Mouse (Mus musculus): ENCODE data around the gene Sp8. TPM values are rescaled to one million over a fixed set of nuclear protein-coding genes. Genes with fewer than 3 reads are reported as not detected.

Gene Sp8
- 24.8 and 29.6 TPM in 2 replicates for polyA plus RNA-seq (2016; fragmentation: Nextera tagmentation; extraction: Ambion mirVana)

DNA sequence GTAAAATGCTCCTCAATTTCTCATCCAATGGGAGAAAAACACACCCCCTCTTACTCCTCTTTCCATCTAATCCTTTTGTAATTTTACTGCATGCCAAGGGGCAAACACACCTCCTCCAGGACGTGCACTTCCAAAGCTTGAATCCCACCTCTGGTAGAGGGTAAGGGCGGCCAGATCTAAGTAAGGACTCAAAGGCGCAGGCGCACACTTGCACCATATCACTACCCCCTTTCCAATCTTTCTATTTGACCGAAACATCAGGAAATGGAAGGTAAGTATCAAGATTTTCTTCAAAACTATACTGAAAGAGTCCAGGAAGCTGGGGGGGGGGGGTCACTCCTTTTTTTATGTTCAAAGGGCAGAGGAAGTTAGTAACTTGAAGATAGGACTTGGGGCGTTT lies at the start of gene Sp8:
TSS of gene Sp8 (plus strand) at position 109 of the 400 bp plus-strand sequence.
- peaks cover 64% of the 10 kb centered on the region for H3K27me3 ChIP-seq
- H3K9me3 ChIP-seq = no peaks in the 10 kb centered on the region
- peak within 1 kb of the TSS; percentile 65 for H3K4me2 ChIP-seq
- H3K4me1 ChIP-seq = peaks cover 36% of the 10 kb centered on the region
- H3K4me3 ChIP-seq (replicated peaks) = peak within 1 kb of the TSS; percentile 57
- no peak for ATAC-seq (ENCODE audit: low FRiP score)
- WGBS = under 1% methylated on average over 6 of the region's 6 CpGs
- H3K36me3 ChIP-seq (replicated peaks) = no peaks in the 10 kb centered on the region
- H3K27ac ChIP-seq = peak within 1 kb of the TSS; percentile 85
- peak within 1 kb of the TSS; percentile 65 for H3K9ac ChIP-seq

DNA sequence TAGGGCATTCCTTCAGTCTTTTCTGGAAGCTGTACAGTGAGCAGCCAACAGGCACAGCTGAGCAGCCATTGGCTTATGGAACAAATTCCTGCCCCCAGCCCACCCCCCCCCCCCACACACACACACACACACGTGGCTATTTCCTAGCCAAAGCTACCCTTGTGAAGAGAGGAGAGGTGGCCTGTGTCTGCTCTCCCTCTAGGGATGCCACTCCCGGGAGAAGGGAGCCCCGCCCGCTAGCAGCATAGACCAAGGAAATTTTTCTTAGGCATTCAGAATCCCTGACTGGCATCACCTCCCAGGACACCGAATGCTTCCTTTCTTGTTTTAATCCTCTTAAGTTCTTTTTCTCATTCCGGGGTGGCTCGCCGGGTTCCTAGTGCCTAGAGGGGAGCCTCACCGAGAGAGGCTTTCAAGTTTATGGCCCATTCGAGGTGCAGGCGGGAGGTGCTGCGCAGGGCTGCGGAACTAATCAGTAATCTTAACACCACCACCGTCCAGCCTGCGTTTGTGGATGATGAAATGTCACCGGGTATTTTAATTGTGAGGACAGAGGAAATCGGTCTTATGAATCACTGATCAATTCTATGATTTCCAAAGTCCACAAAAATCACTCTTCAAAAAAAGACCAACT lies 34.7 kb upstream of the Sp8 start:
- H3K9me3 ChIP-seq = no peaks in the 10 kb centered on the region
- H3K27ac ChIP-seq = no peak overlapping the region
- H3K36me3 ChIP-seq (replicated peaks) = no peaks in the 10 kb centered on the region
- no peak overlapping the region for H3K9ac ChIP-seq
- under 1% methylated on average over 16 of the region's 17 CpGs for WGBS
- H3K4me1 ChIP-seq = peaks cover 8% of the 10 kb centered on the region
- ATAC-seq (ENCODE audit: low FRiP score) = peak; percentile 77; the same call in 1 of the 2 replicates
- 0 out of 2 replicates have a peak overlapping the region, but pooled peaks have one; percentile 3 for H3K4me3 ChIP-seq (replicated peaks)
- H3K27me3 ChIP-seq = no peaks in the 10 kb centered on the region
- H3K4me2 ChIP-seq = peak overlapping the region; percentile 41

DNA sequence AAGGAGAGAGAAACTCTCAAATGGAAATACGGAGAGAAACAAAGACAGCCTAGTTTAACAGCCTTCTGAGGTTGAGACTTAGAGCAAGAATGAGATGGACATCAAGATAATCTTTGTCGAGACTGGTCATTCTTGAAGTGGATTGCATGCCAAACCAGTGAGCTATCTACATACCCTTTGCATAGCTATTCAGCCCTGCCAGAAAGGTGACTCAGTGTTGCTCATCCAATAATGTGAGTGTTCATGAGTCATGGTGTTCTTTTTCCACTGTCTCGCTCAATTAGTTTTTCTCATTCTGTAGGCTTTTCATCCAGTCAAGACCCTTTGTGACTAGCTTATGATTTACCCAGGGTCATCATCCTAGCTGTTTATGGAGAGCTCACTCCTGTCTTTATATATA lies 31.6 kb upstream of the Sp8 start:
- peaks cover 5% of the 10 kb centered on the region; the same call in 1 of the 2 replicates for H3K27me3 ChIP-seq
- no peak overlapping the region for H3K4me2 ChIP-seq
- ATAC-seq (ENCODE audit: low FRiP score) = no peak
- WGBS = 90% methylated on average over 3 of the region's 3 CpGs
- no peak overlapping the region for H3K4me3 ChIP-seq (replicated peaks)
- H3K36me3 ChIP-seq (replicated peaks) = no peaks in the 10 kb centered on the region
- no peak overlapping the region for H3K27ac ChIP-seq
- H3K4me1 ChIP-seq = peaks cover 8% of the 10 kb centered on the region
- no peaks in the 10 kb centered on the region for H3K9me3 ChIP-seq
- no peak overlapping the region for H3K9ac ChIP-seq

DNA sequence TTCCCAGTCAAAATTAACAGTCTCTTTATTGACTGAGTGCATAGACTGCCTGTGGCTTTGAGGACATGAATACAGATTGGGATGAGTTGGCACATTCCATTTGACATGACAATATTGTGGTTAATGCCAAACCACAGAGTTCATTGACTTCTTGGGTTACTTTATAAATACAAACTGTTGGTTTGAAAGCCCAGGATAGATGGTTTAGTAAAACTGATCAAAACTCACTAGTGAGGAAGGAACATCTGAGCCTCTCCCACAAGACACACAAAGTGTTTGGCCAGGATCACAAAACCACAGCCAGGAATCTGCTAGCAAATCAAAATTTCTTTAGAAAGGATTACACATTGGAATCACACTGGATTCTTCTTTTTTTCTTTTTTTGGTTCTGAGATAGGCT lies 30.0 kb upstream of the Sp8 start:
- Histone ChIP-seq H3K9ac (no peak overlapping the region), H3K4me3 (replicated peaks) (no peak overlapping the region)
- ATAC-seq (ENCODE audit: low FRiP score) = no peak

DNA sequence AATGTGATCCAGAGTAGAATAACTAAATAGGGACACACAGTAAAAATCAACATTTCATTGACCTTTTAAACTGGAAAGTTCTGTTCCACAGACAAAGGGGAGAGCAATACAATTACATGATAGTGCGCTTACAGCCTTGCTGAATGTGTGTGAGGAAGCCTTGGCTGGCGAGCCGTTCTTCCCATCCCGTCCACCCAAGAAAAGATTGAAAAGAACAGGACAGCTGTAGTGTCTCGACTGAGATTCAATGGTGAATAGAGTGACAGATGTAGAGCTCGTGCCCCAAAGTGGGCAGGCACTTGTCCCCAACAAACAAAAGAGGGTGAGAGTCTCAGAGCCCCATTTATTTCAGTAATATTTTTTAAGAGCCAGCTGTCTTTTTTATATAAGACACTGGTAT lies 16.2 kb upstream of the Sp8 start:
- 52% methylated on average over 6 of the region's 6 CpGs for WGBS
- Histone ChIP-seq H3K27me3 (peaks cover 12% of the 10 kb centered on the region), H3K4me2 (no peak overlapping the region), H3K27ac (no peak overlapping the region), H3K4me3 (replicated peaks) (no peak overlapping the region), H3K9me3 (no peaks in the 10 kb centered on the region), H3K36me3 (replicated peaks) (no peaks in the 10 kb centered on the region), H3K4me1 (0 out of 2 replicates have a peak, but pooled peaks cover 1% of the 10 kb centered on the region), H3K9ac (no peak overlapping the region)
- no peak for ATAC-seq (ENCODE audit: low FRiP score)

More for the DNA sequence above, 30.0 kb upstream of the Sp8 start:
- Histone ChIP-seq H3K4me1 (peaks cover 6% of the 10 kb centered on the region), H3K4me2 (no peak overlapping the region), H3K27me3 (peaks cover 5% of the 10 kb centered on the region; the same call in 1 of the 2 replicates), H3K9me3 (no peaks in the 10 kb centered on the region), H3K27ac (no peak overlapping the region), H3K36me3 (replicated peaks) (no peaks in the 10 kb centered on the region)

DNA sequence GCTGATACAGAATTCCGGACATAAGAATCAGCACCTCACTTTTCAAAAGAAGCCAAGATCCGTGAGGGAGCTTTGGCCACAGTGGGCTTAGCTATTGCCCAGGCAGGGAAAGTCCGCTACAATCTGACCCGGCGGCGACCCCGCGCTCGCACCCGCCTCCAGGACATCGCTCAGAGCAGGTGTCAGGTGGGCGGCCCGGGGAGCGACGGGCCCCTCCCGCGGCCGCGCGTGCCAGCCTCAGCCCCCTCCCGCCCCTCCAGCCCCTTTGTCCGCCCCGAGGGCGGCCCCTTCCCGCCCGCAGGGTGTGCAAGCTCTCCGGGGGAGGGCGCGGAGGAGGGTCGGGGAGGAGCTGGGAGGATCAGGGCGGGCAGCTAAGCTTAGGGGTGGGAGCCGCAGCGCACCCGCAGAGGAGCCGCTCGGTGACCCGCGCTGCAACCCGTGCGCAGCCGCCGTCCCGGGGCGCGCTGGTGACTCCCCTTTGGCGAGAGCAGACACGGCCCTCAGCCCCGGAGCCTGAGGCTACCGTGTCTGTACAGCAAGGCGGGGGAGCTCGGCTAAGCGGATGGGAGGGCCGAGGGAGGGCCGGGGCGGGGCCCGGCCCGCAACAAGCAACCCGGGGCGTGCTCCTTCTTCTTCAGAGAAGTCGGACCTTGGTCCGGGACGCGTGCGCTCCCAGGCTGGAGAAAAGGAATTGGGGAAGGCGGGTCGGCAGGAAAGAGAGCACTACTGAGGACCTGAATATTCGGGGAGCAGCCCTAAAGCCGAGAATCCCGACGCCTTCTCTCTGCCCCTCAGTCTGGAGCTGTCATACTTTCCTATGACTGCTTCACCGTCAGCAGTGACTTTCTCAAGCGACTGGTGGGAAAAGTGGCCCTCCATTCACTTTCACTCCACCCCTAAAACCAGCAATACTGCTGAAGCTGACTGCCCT lies 9.5 kb upstream of the Sp8 start:
- ATAC-seq (ENCODE audit: low FRiP score) = peak; percentile 67
- H3K36me3 ChIP-seq (replicated peaks) = no peaks in the 10 kb centered on the region
- no peak overlapping the region; the same call in 1 of the 2 replicates for H3K27ac ChIP-seq
- H3K9ac ChIP-seq = peak overlapping the region; percentile 66
- H3K4me3 ChIP-seq (replicated peaks) = peak overlapping the region; percentile 50
- H3K4me2 ChIP-seq = peak overlapping the region; percentile 90
- under 1% methylated on average over 53 of the region's 72 CpGs for WGBS
- H3K4me1 ChIP-seq = peaks cover 38% of the 10 kb centered on the region
- peaks cover 48% of the 10 kb centered on the region for H3K27me3 ChIP-seq
- no peaks in the 10 kb centered on the region for H3K9me3 ChIP-seq

DNA sequence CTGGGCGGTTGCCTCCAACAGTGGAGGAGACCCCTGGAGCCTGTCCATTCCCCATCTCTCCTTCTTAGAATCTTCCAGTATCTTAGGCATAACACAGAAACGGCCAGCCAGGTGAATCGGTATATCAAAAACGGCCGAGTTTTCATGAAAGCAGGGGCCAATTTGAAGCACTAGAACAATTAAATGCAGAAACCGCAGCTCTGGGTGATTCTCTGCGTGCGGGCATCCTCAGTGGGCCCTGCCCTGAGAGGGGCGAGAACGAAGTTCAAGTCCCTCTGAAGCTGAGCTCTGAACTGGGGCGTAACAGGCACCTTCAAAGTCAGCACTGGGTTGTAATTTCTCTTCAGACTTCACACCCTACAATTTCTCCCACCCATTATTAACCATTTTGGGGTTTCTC lies 8.8 kb upstream of the Sp8 start:
- Histone ChIP-seq H3K27ac (no peak overlapping the region; the same call in 1 of the 2 replicates), H3K27me3 (peaks cover 47% of the 10 kb centered on the region), H3K9me3 (no peaks in the 10 kb centered on the region), H3K9ac (peak overlapping the region; percentile 66; the same call in 1 of the 2 replicates), H3K4me2 (peak overlapping the region; percentile 90), H3K4me1 (peaks cover 38% of the 10 kb centered on the region), H3K36me3 (replicated peaks) (no peaks in the 10 kb centered on the region), H3K4me3 (replicated peaks) (peak overlapping the region; percentile 50)
- 4% methylated on average over 11 of the region's 11 CpGs for WGBS
- no peak for ATAC-seq (ENCODE audit: low FRiP score)

DNA sequence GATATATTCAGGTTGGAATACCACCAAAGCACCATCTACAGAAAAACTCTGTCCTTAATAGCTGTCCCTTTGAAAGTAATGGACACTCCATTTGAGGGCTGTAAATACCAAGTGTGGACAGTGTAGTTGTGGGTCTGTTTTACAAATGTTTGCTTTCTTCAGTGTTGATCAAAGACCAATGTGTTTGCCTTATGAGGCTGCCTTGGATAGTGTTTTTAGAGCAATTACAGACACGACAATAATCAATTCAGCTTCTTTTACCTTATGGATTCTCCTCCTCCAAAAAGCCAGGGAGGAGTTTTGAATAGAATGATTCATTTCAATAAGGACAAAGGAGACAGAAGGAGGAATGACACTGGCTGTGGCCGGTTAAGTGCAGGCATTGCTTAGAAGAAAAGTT lies 7.9 kb upstream of the Sp8 start:
- ATAC-seq (ENCODE audit: low FRiP score) = no peak
- H3K36me3 ChIP-seq (replicated peaks) = no peaks in the 10 kb centered on the region
- H3K27ac ChIP-seq = no peak overlapping the region
- no peak overlapping the region for H3K4me3 ChIP-seq (replicated peaks)
- H3K27me3 ChIP-seq = peaks cover 50% of the 10 kb centered on the region
- H3K9me3 ChIP-seq = no peaks in the 10 kb centered on the region
- WGBS = 0% methylated on average over 2 of the region's 2 CpGs
- H3K4me2 ChIP-seq = no peak overlapping the region
- no peak overlapping the region for H3K9ac ChIP-seq
- peaks cover 46% of the 10 kb centered on the region for H3K4me1 ChIP-seq

DNA sequence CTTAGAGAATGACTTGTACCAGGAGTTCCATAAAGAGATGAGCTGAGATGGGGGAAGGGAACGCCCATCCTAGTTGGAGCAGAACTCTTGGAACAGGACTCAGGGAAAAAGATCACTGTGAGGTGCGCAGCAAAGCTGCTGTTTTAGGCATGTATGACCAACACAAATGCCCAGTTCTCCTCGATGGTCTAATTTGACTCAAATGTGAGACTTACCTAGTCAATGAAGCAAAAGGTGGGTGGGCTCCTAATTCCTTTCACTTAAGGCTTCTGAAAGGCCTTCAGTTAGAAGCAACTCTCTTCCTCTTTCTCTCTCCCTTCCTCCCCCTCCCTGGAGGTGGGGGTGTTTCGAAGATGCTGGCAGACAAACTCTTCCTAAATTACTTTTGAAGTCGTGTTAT lies 6.7 kb upstream of the Sp8 start:
- no peak overlapping the region for H3K9ac ChIP-seq
- H3K36me3 ChIP-seq (replicated peaks) = no peaks in the 10 kb centered on the region
- peaks cover 46% of the 10 kb centered on the region for H3K4me1 ChIP-seq
- no peak overlapping the region for H3K27ac ChIP-seq
- 8% methylated on average over 5 of the region's 5 CpGs for WGBS
- H3K4me3 ChIP-seq (replicated peaks) = no peak overlapping the region
- no peak overlapping the region for H3K4me2 ChIP-seq
- ATAC-seq (ENCODE audit: low FRiP score) = no peak
- H3K9me3 ChIP-seq = no peaks in the 10 kb centered on the region
- peaks cover 60% of the 10 kb centered on the region for H3K27me3 ChIP-seq

DNA sequence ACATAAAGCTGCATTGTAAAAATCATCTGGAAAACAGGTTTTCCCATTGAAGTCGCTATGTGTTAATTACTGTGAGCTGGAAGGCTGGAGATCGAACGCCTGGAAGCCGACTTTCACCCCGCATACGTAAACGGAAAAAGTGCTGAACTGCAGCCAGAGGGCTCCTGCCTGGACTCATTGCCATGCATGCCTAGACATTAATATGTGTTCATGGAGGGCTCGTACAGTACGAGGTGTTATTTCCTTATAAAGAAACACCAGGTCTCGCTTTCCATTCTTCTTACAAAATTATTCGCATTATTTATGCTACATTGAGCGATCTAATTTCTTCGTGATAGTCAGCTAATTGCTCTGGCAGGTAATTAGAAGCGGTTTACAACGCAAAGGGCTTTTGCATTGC lies 5.8 kb upstream of the Sp8 start:
- H3K27ac ChIP-seq = peak overlapping the region; percentile 69; the same call in 1 of the 2 replicates

DNA sequence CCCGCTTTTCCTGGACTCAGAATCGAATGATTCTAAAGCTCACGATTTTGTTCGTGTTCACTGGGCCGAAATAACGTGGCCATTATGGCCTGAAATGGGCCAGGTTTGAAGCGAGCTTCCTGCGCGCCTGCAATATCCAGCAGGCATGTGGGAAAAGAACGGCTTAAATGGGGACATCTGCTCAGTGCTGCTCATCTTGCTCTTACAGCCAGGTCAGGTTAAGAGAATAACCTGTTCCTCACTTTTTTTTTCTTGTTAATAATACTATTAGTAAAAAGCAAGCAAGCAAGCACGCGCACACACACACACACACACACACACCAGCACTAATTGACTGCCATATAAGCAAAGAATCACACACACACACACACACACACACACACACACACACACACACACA lies 5.3 kb upstream of the Sp8 start:
- H3K4me3 ChIP-seq (replicated peaks) = no peak overlapping the region
- ATAC-seq (ENCODE audit: low FRiP score) = peak; percentile 66; the same call in 1 of the 2 replicates
- no peaks in the 10 kb centered on the region for H3K9me3 ChIP-seq
- no peaks in the 10 kb centered on the region for H3K36me3 ChIP-seq (replicated peaks)
- 1% methylated on average over 11 of the region's 12 CpGs for WGBS
- H3K9ac ChIP-seq = no peak overlapping the region
- peaks cover 64% of the 10 kb centered on the region for H3K27me3 ChIP-seq
- H3K4me1 ChIP-seq = peaks cover 44% of the 10 kb centered on the region
- H3K4me2 ChIP-seq = peak overlapping the region; percentile 39
- H3K27ac ChIP-seq = peak overlapping the region; percentile 69

More for the DNA sequence above, 5.8 kb upstream of the Sp8 start:
- H3K4me1 ChIP-seq = peaks cover 44% of the 10 kb centered on the region
- H3K36me3 ChIP-seq (replicated peaks) = no peaks in the 10 kb centered on the region
- H3K27me3 ChIP-seq = peaks cover 65% of the 10 kb centered on the region
- peak overlapping the region; percentile 39 for H3K4me2 ChIP-seq
- H3K9me3 ChIP-seq = no peaks in the 10 kb centered on the region
- under 1% methylated on average over 15 of the region's 15 CpGs for WGBS
- H3K4me3 ChIP-seq (replicated peaks) = peak overlapping the region; percentile 1; the same call in 1 of the 2 replicates
- ATAC-seq (ENCODE audit: low FRiP score) = peak; percentile 72; the same call in 1 of the 2 replicates
- H3K9ac ChIP-seq = no peak overlapping the region

DNA sequence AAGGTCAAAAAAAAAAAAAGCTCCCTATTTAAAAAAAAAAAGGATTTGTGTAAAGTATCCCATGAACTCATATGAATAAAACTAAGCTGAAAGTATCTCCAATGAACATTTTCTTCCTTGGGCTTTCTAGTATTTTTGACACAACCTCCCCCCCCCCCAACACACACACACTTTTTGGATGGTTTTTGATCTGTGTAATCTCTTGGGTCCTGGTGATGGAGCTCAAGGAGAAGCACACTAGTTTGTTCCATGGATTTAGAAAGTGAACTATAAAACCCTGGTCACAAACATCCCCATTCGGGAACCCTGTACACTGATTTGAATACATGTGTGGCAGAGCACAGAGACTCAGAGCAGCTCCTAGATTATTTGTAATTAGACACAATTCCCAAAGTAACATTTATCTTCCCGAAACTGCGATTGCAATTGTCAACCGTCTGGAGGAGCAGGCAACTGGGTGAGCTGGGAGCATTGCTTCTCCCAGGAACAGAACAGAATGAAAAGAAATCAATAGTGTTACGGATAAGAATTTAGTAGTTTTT lies 4.7 kb upstream of the Sp8 start:
- H3K4me2 ChIP-seq = no peak overlapping the region

More for the DNA sequence above, 4.7 kb upstream of the Sp8 start:
- Histone ChIP-seq H3K9me3 (no peaks in the 10 kb centered on the region), H3K27me3 (peaks cover 64% of the 10 kb centered on the region), H3K4me3 (replicated peaks) (no peak overlapping the region), H3K27ac (peak overlapping the region; percentile 61), H3K36me3 (replicated peaks) (no peaks in the 10 kb centered on the region), H3K9ac (no peak overlapping the region), H3K4me1 (peaks cover 39% of the 10 kb centered on the region)
- no peak for ATAC-seq (ENCODE audit: low FRiP score)
- 5% methylated on average over 5 of the region's 5 CpGs for WGBS
